Mouse (Mus musculus) bone marrow macrophage, adult 2 months (primary cell): ENCODE measurements at regions not wholly inside any gene's neighbourhood (a gene's known extent, or its start where the extent isn't known, plus 50 kb on each side); places are given as distances from the start of the nearest gene placed in this dataset.

ENCODE experiments used
- H3K27ac ChIP-seq: 2 replicates; pipeline ENCODE4 v1.5.1; 2012; ENCODE audit warnings: low read depth, low read length; ENCODE audit not compliant: insufficient read depth
- H3K4me1 ChIP-seq: 2 replicates; pipeline ENCODE4 v1.6.1; 2012; ENCODE audit warnings: low read length; ENCODE audit not compliant: control insufficient read depth, insufficient read depth
- H3K4me3 ChIP-seq: 2 replicates; pipeline ENCODE4 v1.5.1; 2012; ENCODE audit warnings: mild to moderate bottlenecking, low read length, moderate library complexity; ENCODE audit not compliant: insufficient read depth
- CTCF ChIP-seq: IDR thresholded peaks from 2 replicates; pipeline ENCODE4 v1.5.1; 2012; ENCODE audit warnings: low read depth, mild to moderate bottlenecking, low read length, moderate library complexity
- POLR2A ChIP-seq: IDR thresholded peaks from 2 replicates; pipeline ENCODE4 v1.6.1; 2012; ENCODE audit warnings: mild to moderate bottlenecking, low read depth, low read length, borderline replicate concordance

- no peaks in the 10 kb centered on the region for H3K4me1 ChIP-seq
- H3K4me3 ChIP-seq = no peak overlapping the region
- TF ChIP-seq POLR2A (no peak), CTCF (no peak)
- no peak overlapping the region for H3K27ac ChIP-seq
Observed at GRCm38 (mm10) chr5:73729646-73730045, 78.5 kb downstream of the Spata18 start.

- no peak overlapping the region for H3K4me3 ChIP-seq
- no peak overlapping the region for H3K27ac ChIP-seq
- H3K4me1 ChIP-seq = no peaks in the 10 kb centered on the region
- TF ChIP-seq POLR2A (no peak), CTCF (no peak)
Observed at GRCm38 (mm10) chr5:73731423-73731822, 80.2 kb downstream of the Spata18 start.

GRCm38 (mm10) chr5:73731991-73732565, 80.9 kb downstream of the Spata18 start:
- no peak overlapping the region for H3K27ac ChIP-seq
- no peaks in the 10 kb centered on the region for H3K4me1 ChIP-seq
- H3K4me3 ChIP-seq = no peak overlapping the region
- TF ChIP-seq POLR2A (no peak), CTCF (no peak)

GRCm38 (mm10) chr5:73740766-73741165, 89.6 kb downstream of the Spata18 start:
- no peak overlapping the region for H3K4me3 ChIP-seq
- H3K27ac ChIP-seq = no peak overlapping the region
- TF ChIP-seq POLR2A = no peak
- no peak for TF ChIP-seq CTCF

GRCm38 (mm10) chr5:73741441-73741840, 90.3 kb downstream of the Spata18 start:
- H3K27ac ChIP-seq = no peak overlapping the region
- TF ChIP-seq POLR2A = no peak
- no peak for TF ChIP-seq CTCF
- no peaks in the 10 kb centered on the region for H3K4me1 ChIP-seq

More at GRCm38 (mm10) chr5:73740766-73741165, 89.6 kb downstream of the Spata18 start:
- no peaks in the 10 kb centered on the region for H3K4me1 ChIP-seq

GRCm38 (mm10) chr5:73743953-73744352, 92.8 kb downstream of the Spata18 start:
- Histone ChIP-seq H3K27ac (no peak overlapping the region), H3K4me3 (no peak overlapping the region), H3K4me1 (no peaks in the 10 kb centered on the region)
- no peak for TF ChIP-seq CTCF

More at GRCm38 (mm10) chr5:73741441-73741840, 90.3 kb downstream of the Spata18 start:
- H3K4me3 ChIP-seq = no peak overlapping the region

- TF ChIP-seq CTCF (no peak), POLR2A (no peak)
Observed at GRCm38 (mm10) chr5:73749791-73750190, 98.6 kb downstream of the Spata18 start.

GRCm38 (mm10) chr5:73752225-73752644, 101.1 kb downstream of the Spata18 start:
- no peak overlapping the region for H3K27ac ChIP-seq
- H3K4me1 ChIP-seq = no peaks in the 10 kb centered on the region
- H3K4me3 ChIP-seq = no peak overlapping the region
- TF ChIP-seq CTCF (no peak), POLR2A (no peak)

More at GRCm38 (mm10) chr5:73749791-73750190, 98.6 kb downstream of the Spata18 start:
- no peak overlapping the region for H3K27ac ChIP-seq
- no peaks in the 10 kb centered on the region for H3K4me1 ChIP-seq
- no peak overlapping the region for H3K4me3 ChIP-seq

GRCm38 (mm10) chr5:73753827-73754226, 102.6 kb downstream of the Spata18 start:
- TF ChIP-seq POLR2A (no peak), CTCF (no peak)
- Histone ChIP-seq H3K4me3 (no peak overlapping the region), H3K27ac (no peak overlapping the region), H3K4me1 (no peaks in the 10 kb centered on the region)

- Histone ChIP-seq H3K4me1 (no peaks in the 10 kb centered on the region), H3K4me3 (no peak overlapping the region)
- TF ChIP-seq CTCF = no peak
Observed at GRCm38 (mm10) chr5:73758534-73758933, 107.4 kb downstream of the Spata18 start.

GRCm38 (mm10) chr5:73761236-73761635, 110.1 kb downstream of the Spata18 start:
- H3K27ac ChIP-seq = no peak overlapping the region
- H3K4me3 ChIP-seq = no peak overlapping the region
- H3K4me1 ChIP-seq = no peaks in the 10 kb centered on the region
- TF ChIP-seq POLR2A (no peak), CTCF (no peak)

More at GRCm38 (mm10) chr5:73758534-73758933, 107.4 kb downstream of the Spata18 start:
- H3K27ac ChIP-seq = no peak overlapping the region
